Mouse (Mus musculus) ES-E14 (cell line): ENCODE measurements around the gene BC037034. TPM values are rescaled to one million over a fixed set of nuclear protein-coding genes. Genes with fewer than 3 reads are reported as not detected.

Experiments
- DNase-seq: peaks from one replicate; pipeline ENCODE4 v3.0.0-alpha.2; 2013; ENCODE audit warnings: low read depth, low spot score
- H3K27ac ChIP-seq: 2 replicates; pipeline ENCODE4 v1.5.1; 2012; ENCODE audit warnings: low read depth, mild to moderate bottlenecking, low read length, moderate library complexity, mixed read lengths; ENCODE audit not compliant: poor library complexity, insufficient read depth, severe bottlenecking
- H3K36me3 ChIP-seq: 2 replicates; pipeline ENCODE4 v1.6.1; 2012; ENCODE audit warnings: mild to moderate bottlenecking, low read length, moderate library complexity, mixed read lengths; ENCODE audit not compliant: control insufficient read depth, poor library complexity, insufficient read depth, severe bottlenecking
- H3K4me1 ChIP-seq, 2 experiments: fragments of 150-350 bp in 1 of 2; sonication (generic) in 1 of 2; 2 replicates each; pipeline ENCODE4 v1.6.1; 2012; ENCODE audit warnings: low read length in 2 of 2, mild to moderate bottlenecking in 1 of 2, mixed read lengths in 1 of 2; ENCODE audit not compliant: control insufficient read depth in 2 of 2, insufficient read depth in 2 of 2, poor library complexity in 1 of 2
- H3K4me3 ChIP-seq, 2 experiments: fragments of 150-350 bp in 1 of 2; sonication (generic) in 1 of 2; 2 replicates each; pipeline ENCODE4 v1.5.1; 2012; ENCODE audit warnings: low read length in 2 of 2, low read depth in 1 of 2, mild to moderate bottlenecking in 1 of 2, mixed read lengths in 1 of 2; ENCODE audit not compliant: insufficient read depth in 1 of 2, poor library complexity in 1 of 2, severe bottlenecking in 1 of 2
- H3K9ac ChIP-seq: 2 replicates; pipeline ENCODE4 v1.6.1; 2012; ENCODE audit warnings: low read depth, mild to moderate bottlenecking, low read length, mixed read lengths; ENCODE audit not compliant: poor library complexity, insufficient read depth, severe bottlenecking
- H3K9me3 ChIP-seq: fragments of 150-350 bp; sonication (generic); 2 replicates; pipeline ENCODE4 v1.6.1; 2012; ENCODE audit warnings: low read depth, mild to moderate bottlenecking, low read length; ENCODE audit not compliant: control insufficient read depth, insufficient read depth
- CHD2 ChIP-seq: IDR thresholded peaks from 2 replicates; pipeline ENCODE4 v1.6.1; 2014; ENCODE audit warnings: mild to moderate bottlenecking, low read depth, low read length, inconsistent platforms
- HCFC1 ChIP-seq: IDR thresholded peaks from 2 replicates; pipeline ENCODE4 v1.6.1; 2012; ENCODE audit warnings: low read length, inconsistent platforms, borderline replicate concordance; ENCODE audit not compliant: insufficient read depth
- MAFK ChIP-seq: IDR thresholded peaks from 2 replicates; pipeline ENCODE4 v1.6.1; 2014; ENCODE audit warnings: mild to moderate bottlenecking, low read depth, low read length, inconsistent platforms; ENCODE audit not compliant: insufficient read depth
- ZC3H11A ChIP-seq: IDR thresholded peaks from 2 replicates; pipeline ENCODE4 v1.6.1; 2012; ENCODE audit warnings: low read depth, mild to moderate bottlenecking, inconsistent platforms, low read length, borderline replicate concordance
- ZNF384 ChIP-seq: IDR thresholded peaks from 2 replicates; pipeline ENCODE4 v1.6.1; 2012; ENCODE audit warnings: low read depth, low read length, inconsistent platforms
- in situ Hi-C, 2 experiments: fragments of 600-800 bp; cut with MboI; formaldehyde crosslinking; loops; one replicate each; pipeline ENCODE4 v1.15.1; 2025; ENCODE audit warnings: low sequenced_read_pairs in 2 of 2, inconsistent platforms in 1 of 2; ENCODE audit not compliant: unreplicated experiment in 2 of 2
- total RNA-seq: library from RNA; depleted of rRNA; stranded (reverse); fragments of 300-350 nt; gene quantifications from 2 replicates; pipeline ENCODE4 v1.2.3, GENCODE M21; 2012

Gene BC037034
- total RNA-seq, 1 experiment: 13.7 TPM

DNA sequence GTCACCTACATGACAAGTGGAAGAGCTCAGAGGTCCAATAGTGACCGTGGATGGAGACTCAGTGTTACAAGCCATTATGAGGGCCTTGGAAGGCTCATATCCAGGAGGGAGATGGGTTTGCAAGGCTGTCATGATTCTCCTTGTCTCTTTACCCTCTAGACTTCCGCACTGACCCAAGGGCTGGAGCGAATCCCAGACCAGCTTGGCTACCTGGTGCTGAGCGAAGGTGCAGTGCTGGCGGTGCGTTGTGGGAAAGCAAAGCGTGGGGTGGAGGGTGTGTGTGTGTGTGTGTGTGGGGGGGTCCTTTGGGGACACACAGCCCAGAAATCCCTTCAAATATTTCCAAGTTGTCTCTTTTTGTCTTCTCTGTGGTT lies 7.8 kb downstream of the BC037034 start:
- Histone ChIP-seq H3K36me3 (peaks cover 20% of the 10 kb centered on the region), H3K9me3 (no peaks in the 10 kb centered on the region), H3K9ac (peak overlapping the region; percentile 83), H3K27ac (no peak overlapping the region), H3K4me1 (peaks cover 0 to 2% of the 10 kb centered on the region in 2 experiments; a peak in 1 of 4 replicates), H3K4me3 (peak overlapping the region; percentile 81 to 98)
- in situ Hi-C loops: no loop called here
- TF ChIP-seq HCFC1 (no peak), ZC3H11A (no peak), MAFK (no peak), ZNF384 (no peak), CHD2 (no peak)
- no peak for DNase-seq

DNA sequence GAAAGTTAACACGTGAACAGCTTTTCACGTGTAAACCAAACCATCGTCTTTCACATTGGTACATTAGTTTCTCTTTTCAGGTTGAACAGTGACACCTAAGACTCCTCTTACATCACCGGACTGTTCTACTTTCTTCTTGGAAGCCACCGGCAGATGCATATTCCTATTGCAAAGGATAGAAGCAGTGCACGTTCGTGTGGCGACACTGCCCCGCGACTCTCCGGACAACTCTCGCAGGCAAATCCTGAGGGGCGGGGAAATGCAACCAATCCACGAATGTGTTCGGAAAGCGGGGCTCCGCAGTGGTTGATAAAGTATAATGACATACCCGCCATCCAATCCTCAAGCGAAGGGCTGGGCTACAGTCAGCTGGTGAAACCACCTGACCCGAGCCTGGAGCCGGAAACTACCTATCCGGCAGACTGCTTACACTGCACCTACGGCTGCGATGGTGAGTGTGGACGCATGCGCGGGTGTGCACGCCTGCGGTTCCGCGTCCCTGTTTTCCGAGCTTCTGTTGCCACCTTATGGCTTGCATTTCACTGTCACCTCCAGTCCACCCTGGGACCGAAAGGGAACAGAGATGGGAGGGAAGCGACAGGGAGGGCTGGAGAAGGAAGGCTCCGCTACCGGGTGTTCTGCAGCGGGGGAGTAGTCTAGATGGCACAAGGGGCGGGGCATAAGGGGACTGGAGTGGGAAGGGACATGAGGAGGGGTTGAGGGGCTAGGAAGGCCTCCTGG lies 8.3 kb downstream of the BC037034 start, which contains the start of gene Lamtor4:
TSS of gene Lamtor4 (plus strand) at position 130 of the 741 bp plus-strand sequence.
- Histone ChIP-seq H3K9me3 (no peaks in the 10 kb centered on the region), H3K27ac (no peak within 1 kb of the TSS), H3K4me3 (peak within 1 kb of the TSS; percentile 81 to 98), H3K9ac (peak within 1 kb of the TSS; percentile 83), H3K36me3 (peaks cover 18% of the 10 kb centered on the region), H3K4me1 (peaks cover 0 to 2% of the 10 kb centered on the region in 2 experiments; a peak in 1 of 4 replicates)
- peak; percentile 97 for DNase-seq
- TF ChIP-seq MAFK (peak; percentile 77), ZC3H11A (no peak), CHD2 (peak; percentile 93), HCFC1 (no peak), ZNF384 (no peak)
- in situ Hi-C loops: no loop called here

GRCm38 (mm10) chr5:138253061-138253460 lies 10.8 kb downstream of the BC037034 start:
- no peak for DNase-seq
- Histone ChIP-seq H3K27ac (no peak overlapping the region), H3K9ac (no peak overlapping the region), H3K4me1 (peaks cover 0 to 2% of the 10 kb centered on the region in 2 experiments; a peak in 1 of 4 replicates), H3K4me3 (no peak overlapping the region), H3K9me3 (no peaks in the 10 kb centered on the region), H3K36me3 (peaks cover 3% of the 10 kb centered on the region; the same call in 1 of the 2 replicates)
- TF ChIP-seq CHD2 (no peak), ZC3H11A (no peak), ZNF384 (no peak), MAFK (no peak), HCFC1 (no peak)
- in situ Hi-C loops: loop anchor here in 1 of 2 experiments (5.0 kb wide), 1 partner anchor 46 kb away; no protein-coding TSS in a partner anchor

DNA sequence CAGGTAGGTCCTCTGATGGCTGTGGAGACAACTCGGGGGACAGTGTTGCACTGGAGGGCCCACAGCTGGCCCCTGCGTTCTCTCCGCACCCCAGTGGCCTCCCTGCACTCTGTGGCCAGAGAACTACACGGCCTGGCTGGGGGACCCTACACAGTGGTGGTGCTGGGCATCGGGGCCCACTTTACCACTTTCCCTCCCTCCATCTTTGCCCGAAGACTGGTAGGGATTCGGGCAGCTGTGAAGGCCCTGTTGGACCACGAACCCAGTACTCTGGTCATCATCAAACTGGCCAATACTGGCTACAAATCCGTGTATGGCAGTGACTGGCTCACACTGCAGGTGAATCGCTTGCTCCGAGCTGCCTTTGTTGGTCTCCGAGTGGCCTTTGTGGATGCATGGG lies 12.7 kb downstream of the BC037034 start:
- in situ Hi-C loops: loop anchor here in 1 of 2 experiments (5.0 kb wide), 1 partner anchor 44 kb away; no protein-coding TSS in a partner anchor
- TF ChIP-seq ZNF384 (no peak), ZC3H11A (no peak), MAFK (no peak), CHD2 (no peak), HCFC1 (no peak)
- peaks cover 0 to under 1% of the 10 kb centered on the region in 2 experiments; a peak in 1 of 4 replicates for H3K4me1 ChIP-seq
- no peaks in the 10 kb centered on the region for H3K9me3 ChIP-seq
- no peaks in the 10 kb centered on the region for H3K36me3 ChIP-seq
- no peak for DNase-seq
- no peak overlapping the region for H3K4me3 ChIP-seq
- H3K27ac ChIP-seq: no peak overlapping the region
- H3K9ac ChIP-seq: no peak overlapping the region
